Mouse (Mus musculus): Measurements from ENCODE around the gene Zbtb22.
"Not testable (repeated sequence)": the region's sequence is repeated elsewhere in the genome, so short reads cannot be mapped to it uniquely, and the experiment has no call there.

Zbtb22 gene

DNA sequence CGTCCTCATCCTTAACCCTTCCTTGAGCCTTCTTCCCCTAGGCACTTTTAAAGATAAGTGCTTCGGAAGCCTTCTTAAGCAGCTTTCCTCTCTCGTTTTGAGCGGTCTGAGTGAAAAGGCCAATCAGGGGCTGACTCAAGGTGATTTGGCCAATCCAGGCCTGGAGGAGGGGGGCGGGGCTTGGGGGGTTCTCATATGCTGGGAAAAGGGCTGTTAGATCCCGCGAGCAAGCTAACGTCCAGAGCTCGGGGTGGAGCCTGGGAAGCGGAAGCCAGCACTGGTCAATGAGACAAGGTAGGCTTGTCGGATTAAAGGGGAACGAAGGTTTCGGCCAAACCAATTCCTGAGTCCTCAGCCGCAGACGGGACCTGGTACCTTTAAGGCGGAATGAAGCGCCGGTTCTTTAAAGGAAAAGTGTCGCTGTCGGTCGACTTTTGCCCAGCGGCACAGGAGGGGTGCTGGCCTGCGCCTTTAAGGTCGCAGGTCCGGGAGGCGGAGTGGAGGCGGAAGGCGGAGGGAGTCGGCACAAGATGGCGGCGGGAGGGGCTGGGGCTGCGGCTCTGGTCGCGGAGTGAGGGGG is at the start of gene Zbtb22, which contains the start of gene Tapbp:
Gene Zbtb22 (plus strand): TSS at position 234 of the 580 bp plus-strand sequence.
Gene Tapbp (plus strand): TSS at position 229 of the 580 bp plus-strand sequence.
- DNase-seq (ENCODE audit: low spot score), result peak; percentile 86

DNA sequence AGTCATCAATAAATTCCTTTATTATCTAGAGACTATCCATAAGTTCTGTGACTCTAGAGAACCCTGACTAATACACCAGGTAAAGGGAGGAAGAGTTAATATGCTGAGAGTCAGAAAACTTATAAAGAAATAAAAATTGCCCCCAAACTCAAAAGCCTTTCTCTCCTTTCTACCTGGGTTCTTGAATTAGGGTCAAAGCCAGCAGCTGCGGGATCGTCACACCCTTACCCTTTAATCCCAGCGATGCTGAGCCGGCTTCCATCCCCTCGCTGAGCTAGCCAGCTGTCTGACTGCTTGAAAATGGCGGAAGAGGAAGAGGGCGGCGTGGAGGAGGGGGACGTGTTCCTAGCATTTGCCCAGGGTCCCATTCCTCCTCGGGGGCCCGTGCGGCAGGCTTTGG is 42.2 kb upstream of the Zbtb22 start, which contains the start of gene Gm7029:
Gene Gm7029 (plus strand): TSS at position 301 of the 400 bp plus-strand sequence.
- DNase-seq (ENCODE audit: low spot score), result not testable (repeated sequence)

DNA sequence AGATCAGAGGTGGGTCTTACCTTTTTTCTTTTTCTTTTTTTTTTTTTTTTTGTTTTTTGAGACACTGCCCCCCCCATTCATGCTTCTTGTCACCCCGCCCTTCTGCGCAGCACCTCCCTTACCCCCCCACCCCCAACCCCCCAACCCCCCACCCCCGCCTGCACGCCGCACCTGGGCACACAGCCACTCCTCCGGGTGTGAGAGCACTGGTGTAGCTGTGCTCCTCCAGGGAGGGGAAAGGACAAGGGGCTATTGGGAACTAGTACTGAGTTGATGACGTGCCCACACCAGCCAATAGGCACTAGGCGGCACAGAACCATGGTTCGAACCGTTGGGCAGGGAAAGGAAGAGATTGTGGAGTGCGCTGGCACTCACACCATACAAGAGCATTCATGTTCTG is 41.3 kb upstream of the Zbtb22 start:
- DNase-seq (ENCODE audit: low spot score), result no peak

DNA sequence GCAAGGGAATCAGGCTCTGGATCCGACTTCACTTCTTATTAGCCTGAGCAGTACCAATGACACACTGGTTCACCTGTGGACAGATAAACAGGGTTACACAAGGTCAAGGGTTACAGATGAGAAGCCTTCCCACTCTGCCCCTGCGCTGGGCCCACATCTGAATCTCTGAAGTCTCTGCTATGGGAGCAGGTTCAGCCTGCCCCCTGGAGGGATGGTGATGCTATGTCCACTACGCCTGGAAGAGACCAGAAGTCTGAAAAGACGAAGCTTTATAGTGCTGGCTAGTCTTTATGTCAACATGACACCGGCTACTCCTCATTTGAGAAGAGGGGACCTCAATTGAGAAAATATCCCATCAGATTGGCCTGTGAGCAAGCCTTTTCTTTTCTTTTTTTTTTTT is 39.9 kb upstream of the Zbtb22 start:
- not testable (repeated sequence) for DNase-seq (ENCODE audit: low spot score)

DNA sequence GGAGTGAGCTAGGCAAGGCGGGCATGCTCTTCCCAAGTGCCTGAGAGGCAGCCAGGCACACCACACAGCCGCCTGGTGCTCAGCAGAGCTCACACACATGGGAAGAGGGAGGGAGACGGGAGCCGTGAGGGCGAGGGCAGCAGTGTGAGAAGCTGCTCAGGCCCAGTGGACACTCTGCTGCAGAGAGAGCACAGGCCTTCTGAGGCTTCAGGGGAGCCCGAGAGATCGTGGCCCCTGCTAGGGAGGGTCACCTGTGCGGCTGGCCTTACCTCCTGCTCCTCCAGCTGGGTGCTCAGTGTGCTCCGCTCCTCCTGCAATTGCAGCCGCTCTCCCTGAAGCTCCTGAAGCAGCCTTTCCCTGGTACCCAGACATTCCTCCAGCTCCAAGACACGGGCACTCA is 31.4 kb upstream of the Zbtb22 start:
- DNase-seq (ENCODE audit: low spot score), result not testable (repeated sequence)

DNA sequence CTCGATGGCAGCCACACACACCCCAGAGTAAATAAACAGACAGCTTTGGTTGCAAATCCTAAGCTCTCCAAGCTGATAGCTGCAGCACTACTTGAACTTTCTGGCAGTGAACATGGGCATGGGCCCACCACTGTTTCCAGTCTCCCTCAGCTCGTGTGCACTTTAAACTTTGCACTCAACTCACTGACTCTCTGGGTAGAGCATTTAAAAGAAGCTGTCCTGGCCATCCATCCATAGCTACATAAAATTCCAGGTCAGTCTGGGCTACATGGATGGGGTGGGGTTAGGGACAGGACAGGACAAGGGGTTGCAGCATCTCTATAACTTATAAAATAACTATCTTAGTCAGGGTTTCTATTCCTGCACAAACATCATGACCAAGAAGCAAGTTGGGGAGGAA is 27.9 kb upstream of the Zbtb22 start:
- not testable (repeated sequence) for DNase-seq (ENCODE audit: low spot score)

DNA sequence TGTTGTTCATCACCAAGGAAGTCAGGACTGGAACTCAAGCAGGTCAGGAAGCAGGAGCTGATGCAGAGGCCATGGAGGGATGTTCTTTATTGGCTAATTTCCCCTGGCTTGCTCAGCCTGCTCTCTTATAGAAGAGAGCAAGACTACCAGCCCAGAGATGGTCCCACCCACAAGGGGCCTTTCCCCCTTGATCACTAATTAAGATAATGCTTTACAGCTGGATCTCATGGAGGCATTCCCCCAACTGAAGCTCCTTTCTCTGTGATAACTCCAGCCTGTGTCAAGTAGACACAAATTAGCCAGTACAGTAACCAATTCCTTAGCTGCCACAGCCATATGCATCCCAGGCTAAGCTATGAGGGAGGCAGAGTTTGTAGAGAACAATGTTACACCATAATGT is 27.5 kb upstream of the Zbtb22 start:
- DNase-seq (ENCODE audit: low spot score), result not testable (repeated sequence)

DNA sequence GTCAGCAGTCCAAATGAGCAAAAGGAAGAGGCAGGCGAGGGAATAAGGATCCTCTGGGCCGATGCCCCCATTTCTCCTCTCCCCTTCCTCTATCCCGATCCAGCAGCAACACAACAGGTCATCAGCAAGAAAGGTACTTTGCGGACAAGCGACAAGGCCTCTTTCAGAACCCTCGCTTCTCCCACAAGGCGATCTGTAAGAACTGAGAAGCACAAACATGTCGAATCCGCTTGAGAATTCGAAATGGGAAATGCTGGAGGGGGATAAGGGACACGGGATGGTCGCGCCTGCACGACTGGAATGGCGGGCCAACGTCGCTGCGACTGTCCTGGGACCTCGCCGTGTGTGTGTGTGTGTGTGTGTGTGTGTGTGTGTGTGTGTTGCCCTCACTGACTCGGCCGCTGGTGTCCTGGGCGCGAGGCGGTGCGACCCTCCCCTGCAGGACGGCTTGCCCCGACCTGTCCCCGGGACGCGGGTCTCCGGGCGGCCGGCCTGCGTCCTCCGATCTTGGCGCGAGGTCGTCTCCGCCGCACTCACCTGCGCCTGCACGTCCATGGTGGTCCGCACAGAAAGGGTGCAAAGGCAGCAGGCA is 25.7 kb upstream of the Zbtb22 start:
- not testable (repeated sequence) for DNase-seq (ENCODE audit: low spot score)

DNA sequence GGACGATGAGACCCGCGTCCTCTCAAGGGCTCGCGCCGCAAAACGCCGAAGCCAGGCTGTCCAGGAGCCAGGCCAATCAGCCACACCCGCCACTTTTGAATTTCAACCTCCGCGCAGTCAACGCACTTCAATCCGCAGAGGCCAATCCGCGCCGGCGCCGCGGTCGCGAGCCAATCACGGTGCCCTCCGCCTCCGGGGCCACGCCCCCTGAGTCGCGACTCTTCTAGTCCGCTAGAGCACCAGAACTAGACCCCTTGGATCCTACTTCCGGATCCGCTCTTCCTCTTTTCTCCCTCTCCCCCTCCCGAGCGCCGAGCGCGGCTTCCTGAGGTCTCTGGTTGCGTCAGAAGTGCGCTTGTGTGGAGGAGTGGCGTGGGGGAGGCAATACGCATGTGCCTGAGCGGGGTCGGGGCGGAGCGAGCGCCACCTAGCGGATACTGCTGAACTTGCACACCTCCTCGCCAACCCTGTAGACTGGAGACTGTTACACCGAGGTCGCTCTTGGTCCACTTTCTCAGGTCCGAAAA is 25.1 kb upstream of the Zbtb22 start, which contains the start of gene Kifc1:
Gene Kifc1 (minus strand): TSS at position 129 of the 527 bp plus-strand sequence.
- DNase-seq (ENCODE audit: low spot score), result peak; percentile 95

DNA sequence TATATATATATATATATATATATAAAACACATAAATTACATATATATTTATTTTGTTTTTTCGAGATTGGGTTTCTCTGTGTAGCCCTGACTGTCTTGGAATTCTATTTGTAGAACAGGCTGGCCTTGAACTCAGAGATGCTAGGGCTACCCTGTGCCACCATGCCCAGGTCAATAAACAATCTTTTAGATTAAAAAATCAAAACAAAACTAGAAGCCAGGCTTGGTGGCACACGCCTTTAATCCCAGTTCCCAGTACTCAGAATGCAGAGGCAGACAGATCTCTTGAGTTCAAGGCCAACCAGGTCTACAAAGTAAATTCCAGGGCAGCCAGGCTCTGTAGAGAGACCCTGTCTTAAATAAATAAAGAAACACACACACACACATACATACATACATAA is 24.3 kb upstream of the Zbtb22 start:
- DNase-seq (ENCODE audit: low spot score), result no peak

DNA sequence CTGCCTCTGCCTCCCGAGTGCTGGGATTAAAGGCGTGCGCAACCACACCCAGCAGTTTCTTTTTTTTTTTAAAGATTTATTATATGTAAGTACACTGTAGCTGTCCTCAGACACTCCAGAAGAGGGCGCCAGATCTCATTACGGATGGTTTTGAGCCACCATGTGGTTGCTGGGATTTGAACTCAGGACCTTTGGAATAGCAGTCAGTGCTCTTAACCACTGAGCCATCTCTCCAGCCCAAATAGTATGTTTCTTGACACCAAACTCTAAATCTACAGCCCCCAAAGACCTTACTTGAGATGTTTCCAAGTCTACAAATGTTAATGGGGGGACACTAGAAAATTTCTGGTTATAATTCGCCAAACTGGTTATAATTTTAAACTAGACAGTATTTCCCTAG is 23.8 kb upstream of the Zbtb22 start:
- DNase-seq (ENCODE audit: low spot score), result not testable (repeated sequence)

DNA sequence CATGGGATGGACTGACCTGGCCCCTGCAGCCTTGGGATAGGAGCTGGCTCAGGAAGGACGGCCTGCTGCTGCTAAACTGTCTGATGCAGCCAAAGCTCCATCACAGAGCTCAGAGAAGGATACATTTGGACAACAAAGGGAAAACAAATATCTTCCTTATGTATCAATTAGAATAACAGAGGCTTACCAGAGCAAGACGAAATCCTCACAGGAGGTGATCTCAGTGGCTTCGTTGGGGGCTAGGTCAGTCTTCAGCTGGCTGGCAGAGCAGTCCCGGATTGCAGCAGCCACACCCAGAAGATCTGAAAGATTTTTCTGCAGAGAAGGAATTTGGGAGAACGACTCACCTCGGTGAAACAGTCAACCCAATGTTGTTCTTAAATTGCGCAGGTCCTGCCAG is 23.3 kb upstream of the Zbtb22 start:
- DNase-seq (ENCODE audit: low spot score), result no peak

DNA sequence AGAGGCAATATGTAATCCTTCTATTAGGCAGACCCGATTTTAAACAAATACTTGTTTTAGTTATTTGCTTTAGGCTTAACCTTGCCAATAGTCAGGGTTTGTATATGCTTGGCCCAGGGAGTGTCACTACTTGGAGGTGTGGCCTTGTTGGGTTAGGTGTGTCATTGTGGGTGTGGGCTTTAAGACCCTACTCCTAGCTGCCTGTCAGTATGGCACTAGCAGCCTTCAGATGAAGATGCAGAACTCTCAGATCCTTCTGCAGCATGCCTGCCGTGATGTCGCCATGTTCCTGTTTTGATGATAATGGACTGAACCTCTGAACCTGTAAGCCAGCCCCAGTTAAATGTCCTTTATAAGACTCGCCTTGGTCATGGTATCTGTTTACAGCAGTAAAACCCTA is 22.7 kb upstream of the Zbtb22 start:
- not testable (repeated sequence) for DNase-seq (ENCODE audit: low spot score)

DNA sequence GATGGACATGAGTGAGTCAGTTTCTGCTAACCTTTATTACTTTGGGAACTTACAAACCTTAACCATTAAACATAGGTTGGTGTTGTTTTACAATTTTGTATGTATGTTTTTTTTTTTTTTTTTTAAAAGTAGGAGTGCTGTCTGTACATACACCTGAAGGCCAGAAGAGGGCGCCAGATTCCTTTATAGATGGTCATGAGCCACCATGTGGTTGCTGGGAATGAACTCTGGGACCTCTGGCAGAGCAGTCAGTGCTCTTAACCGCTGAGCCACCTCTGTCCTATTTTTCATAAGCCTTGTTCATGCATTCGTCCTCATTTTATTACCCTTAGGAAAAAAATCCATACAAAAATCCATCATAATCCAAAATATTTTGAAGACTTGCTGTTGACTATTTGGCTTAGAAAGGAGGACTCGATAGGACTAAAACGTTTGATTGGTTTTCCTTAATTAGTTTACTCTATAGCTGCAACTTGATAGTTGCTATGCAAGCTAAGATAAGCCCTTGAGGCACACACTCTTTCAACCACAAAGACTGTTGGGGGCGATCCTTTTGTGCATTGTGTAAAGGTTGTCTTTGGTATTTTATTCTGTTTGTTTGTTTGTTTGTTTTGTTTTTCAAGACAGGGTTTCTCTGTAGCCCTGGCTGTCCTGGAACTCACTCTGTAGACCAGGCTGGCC is 18.4 kb upstream of the Zbtb22 start:
- DNase-seq (ENCODE audit: low spot score), result no peak

DNA sequence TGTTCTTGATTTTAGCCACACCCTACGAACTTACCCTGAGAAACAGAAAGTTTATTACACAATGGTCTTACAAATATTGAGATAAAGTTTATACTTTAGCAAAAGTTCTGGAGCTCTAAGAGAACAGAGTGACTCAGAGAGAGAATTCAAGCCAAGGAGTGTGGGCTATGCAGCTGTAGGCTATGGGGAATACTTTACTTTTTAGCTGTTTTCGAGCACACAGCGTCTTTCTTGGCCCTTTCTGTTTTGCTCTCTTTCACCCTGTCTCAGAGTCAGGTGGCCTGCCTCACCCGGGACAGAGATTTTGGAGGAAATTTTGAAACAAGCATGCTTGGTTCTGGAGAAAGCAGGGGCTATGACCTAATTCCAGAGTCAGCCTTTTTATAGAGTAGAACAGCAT is 17.5 kb upstream of the Zbtb22 start:
- not testable (repeated sequence) for DNase-seq (ENCODE audit: low spot score)

DNA sequence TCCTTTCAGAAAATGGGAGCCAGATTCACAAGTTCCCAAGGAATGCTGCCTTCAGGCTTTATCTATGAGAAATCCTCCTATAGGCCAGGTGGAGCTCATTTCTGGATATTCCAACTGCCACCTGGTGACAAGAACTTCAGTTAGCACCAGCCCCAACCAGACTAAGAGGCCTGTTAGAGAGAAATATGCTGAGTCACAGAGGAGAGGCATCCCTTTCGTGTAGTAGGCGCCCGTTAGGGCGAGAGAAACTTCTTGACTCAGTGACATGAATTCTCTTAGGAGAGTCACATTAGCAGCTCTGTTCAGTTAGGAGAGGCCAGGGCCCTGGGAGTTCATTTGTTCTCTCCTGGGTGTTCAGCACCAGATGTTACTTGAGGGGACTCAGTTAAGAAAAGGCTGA is 16.1 kb upstream of the Zbtb22 start:
- DNase-seq (ENCODE audit: low spot score), result no peak

DNA sequence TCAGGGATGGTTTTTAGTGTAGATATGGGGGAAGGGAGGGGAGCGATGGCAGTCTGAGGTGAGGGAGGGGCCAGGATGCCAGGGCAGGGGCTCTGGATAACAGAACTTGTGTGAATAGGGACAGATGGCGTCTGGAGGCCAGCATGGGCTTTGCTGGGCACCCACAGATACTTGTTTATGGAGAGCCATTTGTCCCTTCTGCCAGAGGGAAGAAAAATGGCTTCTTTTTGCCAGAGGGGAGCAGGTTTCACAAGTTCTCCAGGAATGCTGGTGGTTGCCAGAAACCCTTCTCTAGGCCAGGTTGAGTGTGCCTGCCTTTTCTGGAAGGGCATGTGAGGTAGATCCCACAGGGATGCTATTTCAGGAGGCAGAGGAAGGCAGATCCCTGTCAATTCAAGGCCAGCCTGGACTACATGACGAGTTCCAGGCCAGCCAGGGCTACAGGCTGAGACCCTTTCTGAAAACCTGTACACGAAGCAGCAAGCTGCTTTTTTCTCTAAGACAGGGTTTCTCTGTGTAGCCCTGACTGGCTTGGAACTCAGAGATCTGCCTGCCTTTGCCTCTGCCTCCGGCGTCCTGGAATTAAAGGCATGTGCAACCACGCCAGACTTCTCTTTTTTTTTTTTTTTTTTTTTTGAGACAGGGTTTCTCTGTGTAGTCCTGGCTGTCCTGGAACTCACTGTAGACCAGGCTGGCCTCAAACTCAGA is 15.3 kb upstream of the Zbtb22 start:
- no peak for DNase-seq (ENCODE audit: low spot score)

DNA sequence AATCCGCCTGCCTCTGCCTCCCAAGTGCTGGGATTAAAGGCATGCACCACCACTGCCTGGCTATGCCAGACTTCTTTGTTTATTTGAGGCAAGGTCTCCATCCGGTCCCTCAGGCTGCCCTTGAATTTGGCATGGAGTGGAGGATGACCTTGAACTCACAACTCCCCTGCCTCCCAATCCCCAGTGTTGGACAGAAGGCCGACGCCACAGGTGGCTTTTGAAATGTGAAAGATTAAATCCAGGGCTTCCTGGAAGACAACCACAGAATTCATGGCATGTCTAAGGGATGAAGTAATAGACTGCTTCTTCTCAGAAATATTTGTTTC is 14.8 kb upstream of the Zbtb22 start:
- no peak for DNase-seq (ENCODE audit: low spot score)

DNA sequence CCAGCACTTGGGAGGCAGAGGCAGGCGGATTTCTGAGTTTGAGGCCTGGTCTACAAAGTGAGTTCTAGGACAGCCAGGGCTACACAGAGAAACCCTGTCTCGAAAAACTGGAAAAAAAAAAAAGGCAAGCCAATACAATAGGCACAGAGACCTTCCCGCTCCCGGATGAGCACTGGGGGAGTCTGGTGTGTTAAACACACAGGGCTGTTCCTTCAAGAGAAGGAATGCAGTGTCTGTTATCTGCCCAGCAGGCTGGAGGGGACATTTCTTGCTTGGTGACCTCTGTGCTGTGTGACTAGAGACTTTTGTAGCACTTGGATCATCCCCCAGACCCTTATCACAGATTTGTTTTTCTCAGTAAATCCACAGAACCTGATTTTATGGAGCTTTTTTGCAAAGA is 14.1 kb upstream of the Zbtb22 start:
- no peak for DNase-seq (ENCODE audit: low spot score)

DNA sequence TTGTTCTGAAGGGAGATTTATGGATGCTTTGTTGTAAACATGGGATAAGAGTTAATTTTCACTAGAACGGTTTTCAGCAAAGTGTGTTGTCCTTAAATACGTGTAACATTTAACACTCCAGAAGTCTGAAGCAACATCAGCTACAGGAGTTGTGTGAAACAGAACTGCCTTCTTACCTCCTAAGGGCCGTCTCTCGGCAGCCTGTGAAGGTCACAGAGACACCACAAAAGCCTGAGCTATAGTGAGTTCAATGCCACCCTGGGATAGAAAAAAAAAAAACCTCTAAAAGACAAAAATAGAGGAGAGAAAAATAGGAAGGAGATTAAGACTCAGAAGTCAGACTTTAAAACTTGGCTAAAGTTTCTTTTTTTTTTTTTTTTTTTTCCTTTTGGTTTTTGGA is 13.6 kb upstream of the Zbtb22 start:
- no peak for DNase-seq (ENCODE audit: low spot score)

DNA sequence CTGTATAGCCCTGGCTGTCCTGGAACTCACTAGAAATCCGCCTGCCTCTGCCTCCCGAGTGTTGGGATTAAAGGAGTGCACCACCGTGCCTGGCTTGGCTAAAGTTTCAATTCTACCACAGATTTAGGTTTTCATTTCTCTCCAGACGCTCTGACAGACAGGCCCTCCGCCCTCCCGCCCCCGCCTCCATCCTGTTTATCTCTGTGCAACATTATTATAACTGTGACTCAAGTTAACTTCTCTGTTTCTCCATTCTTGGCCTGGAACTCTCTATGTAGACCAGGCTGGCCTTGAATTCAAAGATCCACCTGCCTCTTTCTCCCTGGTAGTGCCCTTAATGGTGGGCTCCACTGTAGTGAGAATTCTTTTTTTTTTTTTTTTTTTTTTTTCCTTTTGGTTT is 13.2 kb upstream of the Zbtb22 start:
- DNase-seq (ENCODE audit: low spot score), result no peak

DNA sequence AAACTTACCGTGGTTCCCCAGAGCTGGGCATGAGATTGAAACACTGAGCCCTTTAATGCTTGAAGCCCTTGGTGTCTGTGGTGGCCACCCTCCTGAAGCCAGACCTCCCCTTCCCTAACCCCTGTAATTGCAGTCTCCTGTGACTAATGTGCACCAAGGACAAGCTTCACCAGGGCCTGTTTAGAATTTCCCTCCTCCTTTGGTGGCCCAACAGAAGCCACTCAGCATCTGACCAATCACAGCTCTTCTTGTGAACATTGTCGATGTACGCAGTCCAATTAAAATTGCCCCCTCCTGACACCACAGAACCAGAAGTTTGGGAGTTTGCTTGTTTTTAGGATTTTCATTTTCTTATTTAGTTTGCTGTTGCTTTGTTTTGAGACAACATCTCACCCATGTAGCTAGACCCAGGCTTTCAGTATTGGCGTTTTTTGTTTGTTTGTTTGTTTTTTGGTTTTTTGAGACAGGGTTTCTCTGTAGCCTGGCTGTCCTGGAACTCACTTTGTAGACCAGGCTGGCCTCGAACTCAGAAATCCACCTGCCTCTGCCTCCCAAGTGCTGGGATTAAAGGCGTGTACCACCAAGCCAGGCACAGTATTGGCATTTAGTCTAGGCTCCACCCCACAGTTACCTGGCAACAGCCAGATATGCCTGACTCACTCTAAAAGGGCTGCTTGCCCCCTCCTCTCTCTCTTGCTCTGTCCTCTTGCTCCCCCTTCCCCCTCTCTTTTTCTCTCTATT is 11.6 kb upstream of the Zbtb22 start:
- not testable (repeated sequence) for DNase-seq (ENCODE audit: low spot score)

Measured in ovary, postnatal 10 days (tissue).